Mouse (Mus musculus): ENCODE measurements around the gene Abca1.

The Abca1 gene

DNA sequence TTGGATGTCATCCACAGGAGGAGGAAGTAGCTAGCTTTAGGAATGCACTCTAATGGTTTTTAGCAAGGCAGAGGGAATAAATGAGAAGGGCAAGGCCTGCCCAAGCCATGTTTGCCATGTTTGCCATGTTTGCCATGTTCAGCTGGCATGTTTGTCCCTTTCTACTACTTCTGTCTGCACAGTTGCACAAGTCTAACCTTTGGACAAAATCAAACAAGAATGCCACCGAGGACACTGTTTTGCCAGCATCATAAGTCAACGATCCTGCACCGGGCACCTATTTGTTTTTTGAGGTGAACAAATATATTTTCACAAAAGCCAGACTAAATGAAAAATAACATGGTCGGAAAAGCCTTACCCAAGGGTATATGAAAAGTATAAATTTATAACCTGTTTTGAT lies 149.8 kb downstream of the Abca1 start:
- no peak for DNase-seq (ENCODE audit: low spot score in 2 of 2)

DNA sequence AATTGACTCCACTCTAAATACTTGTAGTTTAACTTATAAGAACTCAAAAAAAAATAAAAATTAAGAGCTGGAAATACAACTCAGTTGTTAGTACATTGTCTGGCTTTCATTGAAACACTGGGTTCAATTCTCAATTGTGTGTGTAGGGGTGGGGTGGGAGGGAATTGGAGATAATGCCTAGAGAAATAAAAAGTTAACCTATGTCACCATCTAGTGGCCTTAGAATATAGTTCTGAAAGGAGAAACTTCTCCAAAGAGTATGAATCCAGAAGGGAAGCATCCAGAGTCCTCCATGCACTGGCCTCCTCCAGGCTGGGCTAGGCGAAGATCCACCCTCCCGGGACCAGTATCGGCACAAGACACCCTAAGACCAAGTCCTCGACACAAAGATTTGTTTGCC lies 150.5 kb downstream of the Abca1 start:
- no peak for DNase-seq (ENCODE audit: low spot score in 2 of 2)

DNA sequence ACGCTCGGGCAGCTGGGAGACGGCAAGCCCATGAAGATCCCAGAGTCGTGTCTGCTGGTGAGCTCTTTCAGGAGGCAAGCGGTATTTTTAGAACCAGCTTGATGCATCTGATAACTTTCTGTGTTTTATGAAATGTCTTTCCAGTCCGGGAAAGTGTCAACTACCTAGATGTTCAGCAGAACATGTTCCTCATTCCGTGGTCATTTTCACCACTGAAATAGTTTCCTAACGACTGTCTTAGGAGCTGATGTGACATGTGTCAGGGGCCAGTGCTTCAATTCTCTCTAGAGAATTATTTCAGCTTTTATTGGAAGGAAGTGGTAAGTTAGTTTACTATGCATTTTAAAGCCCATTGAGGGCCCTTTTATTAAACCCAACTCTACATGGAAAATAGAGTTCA lies 159.5 kb downstream of the Abca1 start:
- DNase-seq (ENCODE audit: low spot score in 2 of 2) = no peak

DNA sequence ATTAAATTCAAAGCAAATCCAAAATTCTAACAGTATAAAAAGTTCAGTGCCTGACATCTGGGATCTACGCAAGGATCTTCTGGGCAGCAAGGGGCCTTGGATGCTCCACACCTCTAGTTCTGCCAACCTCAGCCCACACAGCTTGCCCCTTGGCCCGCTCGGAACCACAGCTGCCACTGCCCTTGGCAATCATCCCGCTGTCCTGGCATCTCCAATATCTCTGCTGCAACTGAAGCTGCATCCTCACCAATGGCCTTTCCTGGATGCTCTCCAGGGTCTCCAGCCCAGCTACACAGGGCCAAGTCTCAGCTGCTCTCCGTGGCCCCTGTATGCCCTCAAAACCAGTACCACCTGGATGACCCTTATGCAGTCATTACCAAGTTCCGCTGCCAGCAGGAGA lies 160.2 kb downstream of the Abca1 start:
- DNase-seq (ENCODE audit: low spot score in 2 of 2) = no peak

DNA sequence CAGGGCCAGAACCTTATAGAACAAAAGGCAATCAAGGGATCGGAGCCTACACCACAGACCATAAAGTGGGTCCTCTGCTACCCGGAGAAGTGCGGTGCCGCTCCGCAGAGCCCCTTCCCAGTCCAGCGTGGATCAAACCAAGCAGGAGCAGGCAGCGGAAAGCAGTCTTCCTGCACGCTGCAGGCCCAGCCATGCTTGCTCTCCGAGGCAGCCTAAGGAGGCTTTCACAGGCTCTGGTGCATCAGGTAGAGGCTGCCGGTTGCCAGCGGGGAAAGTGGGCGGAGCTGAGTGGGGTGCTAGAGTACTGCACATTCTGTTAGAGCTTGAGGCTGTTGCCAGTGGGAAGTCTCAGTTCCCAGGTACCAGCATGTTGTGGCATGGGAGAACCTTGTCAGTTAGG lies 170.4 kb downstream of the Abca1 start, which contains the start of gene Nipsnap3a:
Gene Nipsnap3a (plus strand): TSS at position 25 of the 400 bp plus-strand sequence.
- DNase-seq (ENCODE audit: low spot score in 2 of 2) = no peak

DNA sequence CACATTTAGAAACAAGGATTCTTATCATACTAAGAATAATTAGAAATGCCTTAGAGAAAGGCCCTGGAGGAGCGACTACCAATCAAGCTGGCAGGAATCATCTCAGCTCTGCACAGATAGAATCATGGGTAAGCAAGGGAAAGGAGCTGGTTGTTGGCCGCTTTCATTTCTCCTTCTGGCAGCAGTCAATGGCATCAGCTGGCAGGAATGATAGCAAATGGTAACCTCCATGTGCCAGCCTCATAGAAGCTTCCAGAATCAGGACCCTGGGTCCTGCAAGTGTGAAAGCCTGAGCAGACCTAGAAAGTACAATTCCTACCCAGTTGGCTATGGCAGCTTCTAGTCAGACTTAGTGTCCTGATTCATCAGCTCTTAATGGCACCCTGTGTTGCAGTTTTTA lies 173.4 kb downstream of the Abca1 start:
- DNase-seq (ENCODE audit: low spot score in 2 of 2) = no peak

DNA sequence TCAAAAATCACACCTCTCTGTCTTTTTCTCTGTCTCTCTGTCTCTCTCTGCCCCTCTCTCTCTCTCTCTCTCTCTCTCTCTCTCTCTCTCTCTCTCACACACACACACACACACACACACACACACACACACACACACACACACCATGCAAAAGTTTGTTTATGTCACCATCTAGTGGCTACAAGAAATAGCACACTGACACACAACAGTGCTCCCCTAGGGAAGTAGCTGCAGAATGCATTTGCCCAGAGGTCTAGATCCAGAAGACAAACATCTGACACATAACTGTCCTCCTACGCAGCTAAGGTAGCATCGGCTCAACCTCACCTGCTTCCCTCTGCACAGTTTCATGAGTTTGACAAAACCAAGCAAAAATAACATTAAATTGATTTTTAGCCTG lies 174.5 kb downstream of the Abca1 start:
- DNase-seq (ENCODE audit: low spot score in 2 of 2) = no peak
